Mouse (Mus musculus) embryonic facial prominence, embryonic 14.5 days (tissue): ENCODE data around the gene Rp2. TPM values are rescaled to one million over a fixed set of nuclear protein-coding genes. Genes with fewer than 3 reads are reported as not detected.
"Not testable (repeated sequence)": the region's sequence is repeated elsewhere in the genome, so short reads cannot be mapped to it uniquely, and the experiment has no call there.

ENCODE experiments used
- ATAC-seq: fragments of 200-750 bp; cut with Nextera tagmentation; 2 replicates; pipeline ENCODE4 v1.8.0; 2017; ENCODE audit warnings: low read depth, moderate number of reproducible peaks, moderate TSS enrichment
- DNase-seq: peaks from one replicate; pipeline ENCODE4 v3.0.0-alpha.2; 2015; ENCODE audit warnings: low spot score
- H3K27ac ChIP-seq: fragments of 300-500 bp; sonication (generic); replicated peaks from 2 replicates; pipeline ENCODE4 v1.5.1; 2014; ENCODE audit warnings: low read depth, mild to moderate bottlenecking, low read length, moderate library complexity
- H3K27me3 ChIP-seq: fragments of 300-500 bp; sonication (generic); replicated peaks from 2 replicates; pipeline ENCODE4 v1.6.1; 2014; ENCODE audit warnings: low read length; ENCODE audit not compliant: control insufficient read depth, insufficient read depth
- H3K36me3 ChIP-seq: fragments of 300-500 bp; sonication (generic); 2 replicates; pipeline ENCODE4 v1.6.1; 2014; ENCODE audit warnings: low read length, mixed read lengths; ENCODE audit not compliant: control insufficient read depth, insufficient read depth
- H3K4me1 ChIP-seq: fragments of 300-500 bp; sonication (generic); 2 replicates; pipeline ENCODE4 v1.6.1; 2014; ENCODE audit warnings: antibody characterized with exemption, low read length; ENCODE audit not compliant: control insufficient read depth, insufficient read depth
- H3K4me2 ChIP-seq: fragments of 300-500 bp; sonication (generic); 2 replicates; pipeline ENCODE4 v1.6.1; 2014; ENCODE audit warnings: low read depth, mild to moderate bottlenecking, low read length, moderate library complexity, mixed read lengths
- H3K4me3 ChIP-seq: fragments of 300-500 bp; sonication (generic); 2 replicates; pipeline ENCODE4 v1.5.1; 2014; ENCODE audit warnings: low read depth, mild to moderate bottlenecking, low read length
- H3K9ac ChIP-seq: fragments of 300-500 bp; sonication (generic); 2 replicates; pipeline ENCODE4 v1.6.1; 2014; ENCODE audit warnings: low read depth, mild to moderate bottlenecking, low read length, moderate library complexity, mixed read lengths
- H3K9me3 ChIP-seq: fragments of 300-500 bp; sonication (generic); 2 replicates; pipeline ENCODE4 v1.6.1; 2016; ENCODE audit warnings: low read length; ENCODE audit not compliant: control insufficient read depth
- WGBS: fragments of 180-500 bp; shearing (Covaris S2); extraction: QIAGEN DNeasy Blood & Tissue Kit; methylation state at CpG from one replicate; pipeline ENCODE4 v1.1.7; 2014; 5-methylcytosine and 5-hydroxymethylcytosine counted together
- polyA plus RNA-seq: library from polyadenylated mRNA; unstranded; fragments of >200 nt; fragmentation: Nextera tagmentation; extraction: Ambion mirVana; gene quantifications from 2 replicates; pipeline ENCODE4 v1.2.1, GENCODE M21; 2014

Rp2 gene
- polyA plus RNA-seq, 1 experiment from 2014 or later, result 15.2 TPM

- WGBS, result 54% methylated on average over 7 of the region's 7 CpGs
- Histone ChIP-seq H3K36me3 (no peaks in the 10 kb centered on the region), H3K9ac (no peak overlapping the region), H3K9me3 (no peaks in the 10 kb centered on the region), H3K4me1 (no peaks in the 10 kb centered on the region), H3K4me2 (no peak overlapping the region), H3K27ac (no peak overlapping the region), H3K27me3 (no peaks in the 10 kb centered on the region), H3K4me3 (no peak overlapping the region)
- ATAC-seq (no peak), DNase-seq (no peak)
These were observed 15.2 kb downstream of the Rp2 start for GRCm38 (mm10) chrX:20379347-20380014.

GRCm38 (mm10) chrX:20382260-20382659 lies 18.0 kb downstream of the Rp2 start:
- DNase-seq (no peak), ATAC-seq (no peak)
- no peak overlapping the region for H3K4me3 ChIP-seq
- H3K36me3 ChIP-seq, result no peaks in the 10 kb centered on the region
- no peaks in the 10 kb centered on the region for H3K9me3 ChIP-seq
- H3K27ac ChIP-seq, result no peak overlapping the region
- 96% methylated on average over 6 of the region's 6 CpGs for WGBS
- H3K9ac ChIP-seq, result no peak overlapping the region
- H3K4me1 ChIP-seq, result no peaks in the 10 kb centered on the region
- no peaks in the 10 kb centered on the region for H3K27me3 ChIP-seq
- H3K4me2 ChIP-seq, result no peak overlapping the region

GRCm38 (mm10) chrX:20387006-20387405 lies 22.7 kb downstream of the Rp2 start:
- Histone ChIP-seq H3K36me3 (no peaks in the 10 kb centered on the region), H3K27ac (no peak overlapping the region), H3K9ac (no peak overlapping the region), H3K9me3 (no peaks in the 10 kb centered on the region), H3K4me3 (no peak overlapping the region), H3K4me2 (no peak overlapping the region), H3K27me3 (no peaks in the 10 kb centered on the region), H3K4me1 (no peaks in the 10 kb centered on the region)
- DNase-seq (no peak), ATAC-seq (no peak)
- WGBS, result 73% methylated on average over 3 of the region's 3 CpGs

GRCm38 (mm10) chrX:20391964-20392363 lies 27.7 kb downstream of the Rp2 start:
- 89% methylated on average over 9 of the region's 9 CpGs for WGBS
- H3K4me3 ChIP-seq, H3K4me2 ChIP-seq, H3K9me3 ChIP-seq, H3K27ac ChIP-seq, H3K4me1 ChIP-seq, ATAC-seq, DNase-seq, H3K9ac ChIP-seq, H3K27me3 ChIP-seq, H3K36me3 ChIP-seq: not testable (repeated sequence)

GRCm38 (mm10) chrX:20392942-20393341 lies 28.7 kb downstream of the Rp2 start:
- ATAC-seq (no peak), DNase-seq (no peak)
- no peak overlapping the region for H3K9ac ChIP-seq
- H3K4me3 ChIP-seq, result no peak overlapping the region
- no peaks in the 10 kb centered on the region for H3K4me1 ChIP-seq
- no peaks in the 10 kb centered on the region for H3K27me3 ChIP-seq
- no peaks in the 10 kb centered on the region for H3K9me3 ChIP-seq
- H3K4me2 ChIP-seq, result no peak overlapping the region
- H3K36me3 ChIP-seq, result no peaks in the 10 kb centered on the region
- no peak overlapping the region for H3K27ac ChIP-seq
- 73% methylated on average over 3 of the region's 3 CpGs for WGBS

GRCm38 (mm10) chrX:20404068-20404467 lies 39.8 kb downstream of the Rp2 start:
- no peaks in the 10 kb centered on the region for H3K9me3 ChIP-seq
- no peak overlapping the region for H3K4me2 ChIP-seq
- no peak overlapping the region for H3K9ac ChIP-seq
- DNase-seq (no peak), ATAC-seq (no peak)
- WGBS, result 84% methylated on average over 4 of the region's 4 CpGs
- H3K4me1 ChIP-seq, result no peaks in the 10 kb centered on the region
- no peak overlapping the region for H3K27ac ChIP-seq
- H3K36me3 ChIP-seq, result no peaks in the 10 kb centered on the region
- H3K4me3 ChIP-seq, result no peak overlapping the region
- H3K27me3 ChIP-seq, result no peaks in the 10 kb centered on the region

- Histone ChIP-seq H3K27me3 (no peaks in the 10 kb centered on the region), H3K9me3 (no peaks in the 10 kb centered on the region), H3K4me1 (no peaks in the 10 kb centered on the region), H3K27ac (no peak overlapping the region), H3K36me3 (no peaks in the 10 kb centered on the region), H3K9ac (no peak overlapping the region), H3K4me2 (no peak overlapping the region), H3K4me3 (no peak overlapping the region)
- DNase-seq (no peak), ATAC-seq (no peak)
- WGBS, result 93% methylated on average over 2 of the region's 2 CpGs
These were observed 42.6 kb downstream of the Rp2 start for GRCm38 (mm10) chrX:20406909-20407308.

- 79% methylated on average over 2 of the region's 2 CpGs for WGBS
- H3K27me3 ChIP-seq, result no peaks in the 10 kb centered on the region
- ATAC-seq, result no peak
- no peak overlapping the region for H3K4me2 ChIP-seq
- no peaks in the 10 kb centered on the region for H3K4me1 ChIP-seq
- H3K27ac ChIP-seq, result no peak overlapping the region
- no peaks in the 10 kb centered on the region for H3K36me3 ChIP-seq
- H3K9ac ChIP-seq, result no peak overlapping the region
- no peaks in the 10 kb centered on the region for H3K9me3 ChIP-seq
- no peak for DNase-seq
- H3K4me3 ChIP-seq, result no peak overlapping the region
These were observed 43.4 kb downstream of the Rp2 start for GRCm38 (mm10) chrX:20407676-20408075.

- 88% methylated on average over 4 of the region's 4 CpGs for WGBS
- ATAC-seq (no peak), DNase-seq (no peak)
- H3K9ac ChIP-seq, result no peak overlapping the region
- H3K9me3 ChIP-seq, result no peaks in the 10 kb centered on the region
- no peak overlapping the region for H3K27ac ChIP-seq
- H3K4me1 ChIP-seq, result no peaks in the 10 kb centered on the region
- H3K27me3 ChIP-seq, result no peaks in the 10 kb centered on the region
- H3K4me3 ChIP-seq, result no peak overlapping the region
- H3K4me2 ChIP-seq, result no peak overlapping the region
- no peaks in the 10 kb centered on the region for H3K36me3 ChIP-seq
These were observed 47.1 kb downstream of the Rp2 start for GRCm38 (mm10) chrX:20411382-20411781.
